Mouse (Mus musculus) bone marrow macrophage, adult 2 months (primary cell): ENCODE results near the gene 4930426L09Rik. TPM values are rescaled to one million over a fixed set of nuclear protein-coding genes. Genes with fewer than 3 reads are reported as not detected.

Experiments used
- H3K27ac ChIP-seq: 2 replicates; pipeline ENCODE4 v1.5.1; 2012; ENCODE audit warnings: low read depth, low read length; ENCODE audit not compliant: insufficient read depth
- H3K4me1 ChIP-seq: 2 replicates; pipeline ENCODE4 v1.6.1; 2012; ENCODE audit warnings: low read length; ENCODE audit not compliant: control insufficient read depth, insufficient read depth
- H3K4me3 ChIP-seq: 2 replicates; pipeline ENCODE4 v1.5.1; 2012; ENCODE audit warnings: mild to moderate bottlenecking, low read length, moderate library complexity; ENCODE audit not compliant: insufficient read depth
- CTCF ChIP-seq: IDR thresholded peaks from 2 replicates; pipeline ENCODE4 v1.5.1; 2012; ENCODE audit warnings: low read depth, mild to moderate bottlenecking, low read length, moderate library complexity
- POLR2A ChIP-seq: IDR thresholded peaks from 2 replicates; pipeline ENCODE4 v1.6.1; 2012; ENCODE audit warnings: mild to moderate bottlenecking, low read depth, low read length, borderline replicate concordance
- polyA plus RNA-seq: library from polyadenylated mRNA; stranded (reverse); fragments of >200 nt; gene quantifications from 2 replicates; pipeline ENCODE4 v1.2.4, GENCODE M21; 2012; ENCODE audit not compliant: missing spikeins, insufficient read depth, insufficient read length

The 4930426L09Rik gene
- polyA plus RNA-seq, 1 experiment = 2.0 TPM

- no peak for TF ChIP-seq CTCF
- TF ChIP-seq POLR2A = no peak
- Histone ChIP-seq H3K27ac (no peak overlapping the region), H3K4me3 (no peak overlapping the region), H3K4me1 (peaks cover 8% of the 10 kb centered on the region)
Observed at GRCm38 (mm10) chr2:19048225-19048624, 50.1 kb downstream of the 4930426L09Rik start.

DNA sequence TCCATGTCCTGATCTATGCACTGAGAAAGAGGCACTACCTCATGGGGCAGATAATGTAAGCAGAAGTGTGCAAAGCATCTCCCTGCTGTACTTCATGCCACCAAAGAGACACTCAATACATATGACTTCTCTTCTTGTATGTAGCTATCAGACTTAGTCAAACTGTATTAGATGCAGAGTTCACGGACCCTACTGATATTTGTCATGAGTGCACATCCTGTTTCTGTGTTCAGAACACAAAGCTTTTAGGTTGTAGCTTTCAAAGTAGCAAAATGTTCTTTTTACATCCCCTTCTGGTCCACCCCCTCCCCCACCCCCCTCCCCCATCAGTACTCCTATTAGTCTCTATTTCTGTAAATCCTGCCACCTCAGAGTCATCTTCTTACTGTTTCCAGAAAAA lies 51.2 kb downstream of the 4930426L09Rik start:
- Histone ChIP-seq H3K4me1 (peaks cover 11% of the 10 kb centered on the region), H3K4me3 (no peak overlapping the region), H3K27ac (no peak overlapping the region)
- TF ChIP-seq CTCF (no peak), POLR2A (no peak)

Other genes starting within 250 kb of the 4930426L09Rik start
- 165 and 187 TPM in 2 replicates for gene Pip4k2a, start 217 bp upstream of the 4930426L09Rik start, polyA plus RNA-seq
- gene Armc3, start 201.0 kb downstream of the 4930426L09Rik start, polyA plus RNA-seq = 0.28 and 0.52 TPM in 2 replicates